Mouse (Mus musculus): ENCODE results near the gene Mlx.

GRCm38 (mm10) chr11:101138536-101139181, 51.6 kb downstream of the Mlx start:
- TF ChIP-seq CTCF (conservative IDR thresholded peaks at IDR 0.05; ENCODE audit: low read length) (no peak), NANOG (IDR thresholded peaks at IDR 0.05; ENCODE audit: borderline replicate concordance, low read length) (no peak)

All from E14TG2a.4 (cell line).